Mouse (Mus musculus) ES-E14 (cell line): ENCODE data around the gene Tab2. TPM values are rescaled to one million over a fixed set of nuclear protein-coding genes. Genes with fewer than 3 reads are reported as not detected.

Experiments
- DNase-seq: peaks from one replicate; pipeline ENCODE4 v3.0.0-alpha.2; 2013; ENCODE audit warnings: low read depth, low spot score
- H3K27ac ChIP-seq: 2 replicates; pipeline ENCODE4 v1.5.1; 2012; ENCODE audit warnings: low read depth, mild to moderate bottlenecking, low read length, moderate library complexity, mixed read lengths; ENCODE audit not compliant: poor library complexity, insufficient read depth, severe bottlenecking
- H3K36me3 ChIP-seq: 2 replicates; pipeline ENCODE4 v1.6.1; 2012; ENCODE audit warnings: mild to moderate bottlenecking, low read length, moderate library complexity, mixed read lengths; ENCODE audit not compliant: control insufficient read depth, poor library complexity, insufficient read depth, severe bottlenecking
- H3K4me1 ChIP-seq, 2 experiments: fragments of 150-350 bp in 1 of 2; sonication (generic) in 1 of 2; 2 replicates each; pipeline ENCODE4 v1.6.1; 2012; ENCODE audit warnings: low read length in 2 of 2, mild to moderate bottlenecking in 1 of 2, mixed read lengths in 1 of 2; ENCODE audit not compliant: control insufficient read depth in 2 of 2, insufficient read depth in 2 of 2, poor library complexity in 1 of 2
- H3K4me3 ChIP-seq, 2 experiments: fragments of 150-350 bp in 1 of 2; sonication (generic) in 1 of 2; 2 replicates each; pipeline ENCODE4 v1.5.1; 2012; ENCODE audit warnings: low read length in 2 of 2, low read depth in 1 of 2, mild to moderate bottlenecking in 1 of 2, mixed read lengths in 1 of 2; ENCODE audit not compliant: insufficient read depth in 1 of 2, poor library complexity in 1 of 2, severe bottlenecking in 1 of 2
- H3K9ac ChIP-seq: 2 replicates; pipeline ENCODE4 v1.6.1; 2012; ENCODE audit warnings: low read depth, mild to moderate bottlenecking, low read length, mixed read lengths; ENCODE audit not compliant: poor library complexity, insufficient read depth, severe bottlenecking
- H3K9me3 ChIP-seq: fragments of 150-350 bp; sonication (generic); 2 replicates; pipeline ENCODE4 v1.6.1; 2012; ENCODE audit warnings: low read depth, mild to moderate bottlenecking, low read length; ENCODE audit not compliant: control insufficient read depth, insufficient read depth
- CHD2 ChIP-seq: IDR thresholded peaks from 2 replicates; pipeline ENCODE4 v1.6.1; 2014; ENCODE audit warnings: mild to moderate bottlenecking, low read depth, low read length, inconsistent platforms
- HCFC1 ChIP-seq: IDR thresholded peaks from 2 replicates; pipeline ENCODE4 v1.6.1; 2012; ENCODE audit warnings: low read length, inconsistent platforms, borderline replicate concordance; ENCODE audit not compliant: insufficient read depth
- MAFK ChIP-seq: IDR thresholded peaks from 2 replicates; pipeline ENCODE4 v1.6.1; 2014; ENCODE audit warnings: mild to moderate bottlenecking, low read depth, low read length, inconsistent platforms; ENCODE audit not compliant: insufficient read depth
- ZC3H11A ChIP-seq: IDR thresholded peaks from 2 replicates; pipeline ENCODE4 v1.6.1; 2012; ENCODE audit warnings: low read depth, mild to moderate bottlenecking, inconsistent platforms, low read length, borderline replicate concordance
- ZNF384 ChIP-seq: IDR thresholded peaks from 2 replicates; pipeline ENCODE4 v1.6.1; 2012; ENCODE audit warnings: low read depth, low read length, inconsistent platforms
- in situ Hi-C, 2 experiments: fragments of 600-800 bp; cut with MboI; formaldehyde crosslinking; loops; one replicate each; pipeline ENCODE4 v1.15.1; 2025; ENCODE audit warnings: low sequenced_read_pairs in 2 of 2, inconsistent platforms in 1 of 2; ENCODE audit not compliant: unreplicated experiment in 2 of 2
- total RNA-seq: library from RNA; depleted of rRNA; stranded (reverse); fragments of 300-350 nt; gene quantifications from 2 replicates; pipeline ENCODE4 v1.2.3, GENCODE M21; 2012

The Tab2 gene
- total RNA-seq, 1 experiment: 47.0 TPM

DNA sequence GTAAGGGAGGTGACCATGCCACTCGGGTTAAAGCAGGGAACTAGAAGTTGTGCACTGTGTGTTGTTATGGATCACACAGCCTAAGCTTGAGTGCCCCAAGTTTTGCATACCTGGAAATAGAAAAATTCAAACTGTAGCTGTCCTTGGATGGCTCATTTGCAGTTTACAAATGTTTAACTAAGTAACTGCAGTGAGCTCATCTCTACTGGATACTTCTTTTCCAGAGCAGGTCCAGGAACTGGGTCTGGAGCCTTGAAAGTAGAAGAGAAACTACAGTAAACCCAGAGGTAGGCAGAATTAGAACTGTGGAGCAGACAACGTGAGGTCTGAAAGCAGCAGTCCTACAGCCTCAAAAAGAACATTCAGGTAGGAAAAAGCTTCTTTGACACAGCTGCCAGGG is 23.1 kb downstream of the Tab2 start:
- in situ Hi-C loops: no loop called here
- H3K27ac ChIP-seq: no peak overlapping the region
- no peaks in the 10 kb centered on the region for H3K4me1 ChIP-seq
- TF ChIP-seq ZC3H11A: no peak
- no peak for DNase-seq
- H3K9ac ChIP-seq: no peak overlapping the region
- H3K9me3 ChIP-seq: no peaks in the 10 kb centered on the region
- no peak overlapping the region for H3K4me3 ChIP-seq
- H3K36me3 ChIP-seq: no peaks in the 10 kb centered on the region

DNA sequence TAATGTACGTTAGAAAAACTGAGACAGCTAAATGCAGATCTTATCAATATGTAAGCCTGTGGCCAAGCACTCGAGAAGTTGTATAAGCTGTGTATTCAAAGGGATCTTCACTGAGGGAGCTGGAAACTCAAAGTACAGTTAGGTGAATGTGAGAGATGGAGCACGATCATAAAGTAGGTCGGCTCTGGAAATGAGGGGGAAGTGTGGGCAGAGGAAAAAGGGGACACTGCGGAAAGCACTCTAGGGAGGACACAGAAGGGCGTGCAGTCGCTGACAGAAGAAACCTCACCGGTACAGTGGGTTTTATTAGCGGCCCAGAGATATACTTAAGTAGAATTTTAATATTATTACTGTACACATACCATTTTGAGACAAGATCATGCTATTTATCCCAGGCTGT is 27.0 kb downstream of the Tab2 start:
- DNase-seq: no peak
- Histone ChIP-seq H3K4me1 (no peaks in the 10 kb centered on the region; a peak in 1 of 4 replicates), H3K27ac (no peak overlapping the region), H3K4me3 (no peak overlapping the region), H3K9ac (no peak overlapping the region), H3K9me3 (no peaks in the 10 kb centered on the region), H3K36me3 (no peaks in the 10 kb centered on the region)
- in situ Hi-C loops: no loop called here
- no peak for TF ChIP-seq ZNF384
- no peak for TF ChIP-seq MAFK
- TF ChIP-seq CHD2: no peak
- TF ChIP-seq ZC3H11A: no peak
- no peak for TF ChIP-seq HCFC1

DNA sequence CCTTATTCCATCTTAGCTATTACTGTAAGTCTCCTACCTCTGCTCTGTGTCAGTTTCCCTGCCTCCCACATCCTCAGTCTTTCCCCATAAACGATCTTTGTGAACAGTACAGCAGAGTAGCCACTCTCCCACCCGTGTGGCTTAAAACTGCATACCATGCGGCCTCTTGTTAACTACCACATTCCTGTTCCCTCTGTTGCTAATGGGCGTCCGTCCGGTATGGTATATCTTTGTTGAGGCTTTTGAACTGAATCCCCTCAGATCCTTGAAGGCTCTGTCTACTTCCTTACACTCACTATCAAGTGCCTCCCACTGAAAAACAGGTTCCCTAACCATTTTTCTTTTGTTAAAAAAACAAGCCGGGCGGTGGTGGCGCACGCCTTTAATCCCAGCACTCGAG is 30.5 kb downstream of the Tab2 start:
- no peaks in the 10 kb centered on the region for H3K9me3 ChIP-seq
- TF ChIP-seq CHD2 (no peak), ZC3H11A (no peak), HCFC1 (no peak), MAFK (no peak), ZNF384 (no peak)
- no peaks in the 10 kb centered on the region; a peak in 1 of 4 replicates for H3K4me1 ChIP-seq
- peak; percentile 12 for DNase-seq
- in situ Hi-C loops: no loop called here
- peaks cover 3% of the 10 kb centered on the region for H3K36me3 ChIP-seq
- H3K9ac ChIP-seq: peak overlapping the region; percentile 31; the same call in 1 of the 2 replicates
- peak overlapping the region; percentile 5 to 19; a peak in 2 of 4 replicates for H3K4me3 ChIP-seq
- H3K27ac ChIP-seq: no peak overlapping the region

DNA sequence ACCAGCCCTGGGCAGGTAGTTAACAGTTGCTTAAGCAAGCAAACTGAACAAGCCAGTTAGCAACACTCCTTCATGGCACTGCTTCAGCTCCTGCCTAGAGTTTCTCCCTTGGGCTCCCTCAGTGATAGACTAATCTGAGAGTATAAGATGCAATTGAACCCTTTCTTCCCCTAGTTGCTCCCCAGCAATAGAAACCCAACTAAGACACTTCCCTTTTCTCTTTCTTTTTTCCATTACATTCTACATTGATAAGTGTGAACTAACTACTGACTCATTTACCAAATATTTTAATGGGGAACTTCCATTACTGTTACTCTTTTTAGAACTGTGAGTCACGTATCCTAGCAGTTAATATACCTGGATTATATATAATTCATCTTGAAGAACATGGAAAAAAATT is 32.6 kb downstream of the Tab2 start:
- peaks cover 19% of the 10 kb centered on the region for H3K36me3 ChIP-seq
- no peak for DNase-seq
- H3K27ac ChIP-seq: no peak overlapping the region
- H3K4me3 ChIP-seq: no peak overlapping the region
- no peaks in the 10 kb centered on the region for H3K9me3 ChIP-seq
- no peak overlapping the region for H3K9ac ChIP-seq
- TF ChIP-seq MAFK (no peak), ZC3H11A (no peak), HCFC1 (no peak), ZNF384 (no peak), CHD2 (no peak)
- in situ Hi-C loops: no loop called here
- no peaks in the 10 kb centered on the region; a peak in 1 of 4 replicates for H3K4me1 ChIP-seq

DNA sequence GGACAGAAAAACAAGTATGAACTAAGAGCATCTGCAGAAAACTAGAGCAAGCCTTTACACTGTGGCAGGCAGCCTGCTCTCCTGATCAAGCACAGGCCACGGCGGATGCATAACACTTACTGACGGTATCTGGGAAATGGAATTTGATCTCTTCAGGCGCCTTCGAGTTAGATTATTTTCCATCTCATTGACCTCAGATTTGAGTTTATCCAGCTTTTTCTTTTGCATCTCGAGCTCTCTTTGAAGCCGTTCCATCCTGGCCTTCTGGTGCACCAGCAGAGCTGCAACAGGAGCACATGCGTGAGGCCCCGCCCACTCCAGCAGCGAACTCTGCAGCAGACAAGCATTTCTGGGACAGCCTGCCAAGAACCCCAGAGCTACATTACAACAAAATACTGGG is 44.8 kb downstream of the Tab2 start:
- peak; percentile 2 for DNase-seq
- in situ Hi-C loops: no loop called here
- Histone ChIP-seq H3K9me3 (no peaks in the 10 kb centered on the region), H3K4me3 (no peak overlapping the region), H3K9ac (no peak overlapping the region), H3K27ac (no peak overlapping the region), H3K36me3 (peaks cover 18% of the 10 kb centered on the region), H3K4me1 (no peaks in the 10 kb centered on the region)
- TF ChIP-seq CHD2: no peak
- TF ChIP-seq ZC3H11A: no peak
- no peak for TF ChIP-seq MAFK
- TF ChIP-seq HCFC1: no peak
- TF ChIP-seq ZNF384: no peak
